Mouse (Mus musculus) E14TG2a.4 (cell line): ENCODE data around the gene Rab12.

Source experiments
- H3K27me3 ChIP-seq: 2 replicates; pipeline ENCODE4 v1.6.1; 2014; ENCODE audit warnings: low read length, control low read depth; ENCODE audit not compliant: insufficient read depth
- H3K36me3 ChIP-seq: 2 replicates; pipeline ENCODE4 v1.6.1; 2014; ENCODE audit warnings: low read length, control low read depth; ENCODE audit not compliant: insufficient read depth
- H3K4me1 ChIP-seq: replicated peaks from 2 replicates; pipeline ENCODE4 v1.6.1; 2014; ENCODE audit warnings: low read depth, low read length, control low read depth
- H3K4me3 ChIP-seq: replicated peaks from 2 replicates; pipeline ENCODE4 v1.5.1; 2014; ENCODE audit warnings: mild to moderate bottlenecking, low read length
- H3K9me3 ChIP-seq: 2 replicates; pipeline ENCODE4 v1.6.1; 2014; ENCODE audit warnings: low read length, control low read depth
- CTCF ChIP-seq: conservative IDR thresholded peaks from 2 replicates; pipeline ENCODE4 v1.5.1; 2014; ENCODE audit warnings: low read length
- NANOG ChIP-seq: IDR thresholded peaks from 2 replicates; pipeline ENCODE4 v1.6.1; 2014; ENCODE audit warnings: borderline replicate concordance, low read length, mixed read lengths
- POU5F1 ChIP-seq: IDR thresholded peaks from 2 replicates; pipeline ENCODE4 v1.6.1; 2014; ENCODE audit warnings: low read length, borderline replicate concordance

Rab12 gene

DNA sequence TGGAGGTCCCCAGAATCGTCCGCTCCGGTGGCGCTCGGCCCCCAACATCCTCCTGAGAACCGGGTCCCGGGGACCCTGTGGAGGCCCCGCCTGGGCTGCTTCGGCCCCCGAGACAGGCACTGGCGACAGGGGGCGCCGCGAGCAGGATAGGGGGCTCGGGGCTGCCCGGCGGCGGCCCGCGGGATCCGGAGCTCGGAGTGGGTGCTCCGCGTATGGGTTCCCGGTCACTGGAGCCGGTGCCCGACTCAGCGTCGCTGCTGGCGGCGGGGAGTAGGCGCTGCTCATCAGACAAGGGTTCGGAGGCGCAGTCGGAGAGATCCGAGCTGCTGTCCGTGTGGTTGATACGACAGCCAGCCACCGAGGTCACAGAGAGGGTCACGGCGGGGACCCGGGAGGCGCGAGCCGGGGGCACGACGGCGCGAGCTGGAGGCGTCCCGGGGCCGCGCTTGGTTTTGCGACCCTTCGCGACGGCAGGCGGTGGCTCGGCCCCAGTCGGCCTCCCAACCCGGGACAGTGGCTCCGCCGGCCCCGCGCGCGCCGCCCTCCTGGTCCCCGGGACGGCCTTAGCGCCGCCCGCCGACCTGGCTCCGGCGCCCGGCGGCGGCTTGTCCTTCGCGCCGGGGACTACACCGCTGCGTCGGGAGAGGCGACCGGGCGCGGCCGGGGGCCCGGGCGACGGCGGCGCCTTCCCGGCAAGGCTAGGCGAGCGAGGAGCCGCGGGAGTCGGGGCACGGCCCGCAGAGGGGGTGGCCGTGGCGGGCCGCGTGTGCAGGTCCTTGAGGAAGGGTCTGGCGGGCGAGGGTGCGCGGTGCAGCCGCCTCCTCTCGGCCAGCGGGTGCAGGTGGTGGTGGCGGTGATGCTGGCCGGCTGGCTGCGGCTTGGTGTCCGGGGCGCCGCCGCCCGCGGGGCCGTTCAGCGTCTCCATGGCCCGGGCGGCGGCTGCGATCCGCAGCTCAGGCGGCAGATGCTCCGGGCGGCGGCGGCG is 70.8 kb downstream of the Rab12 start:
- Histone ChIP-seq H3K4me3 (peak overlapping the region; percentile 90), H3K9me3 (no peaks in the 10 kb centered on the region), H3K36me3 (peaks cover 35% of the 10 kb centered on the region), H3K4me1 (peaks cover 80% of the 10 kb centered on the region), H3K27me3 (peaks cover 15% of the 10 kb centered on the region)
- TF ChIP-seq POU5F1 (no peak), NANOG (no peak), CTCF (no peak)

DNA sequence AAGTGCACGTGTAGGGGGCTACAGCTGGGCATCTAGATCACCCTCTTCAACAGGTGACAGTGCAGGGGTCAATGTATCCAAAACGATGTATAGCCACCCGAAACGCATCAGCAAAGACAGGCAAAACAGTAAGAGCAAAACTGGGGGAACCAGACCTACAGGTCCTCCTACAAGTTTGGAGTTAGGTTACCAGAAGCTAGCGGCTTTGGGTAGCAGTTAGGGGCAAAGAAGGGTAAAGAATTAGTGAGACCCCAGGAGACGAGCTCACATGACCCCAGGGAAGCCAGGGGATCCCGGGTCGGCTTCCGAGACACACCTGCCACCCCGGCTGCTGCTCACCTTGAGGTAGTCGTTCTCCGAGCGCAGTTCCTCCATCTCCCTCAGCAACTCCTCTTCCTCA is 71.6 kb downstream of the Rab12 start:
- Histone ChIP-seq H3K36me3 (peaks cover 42% of the 10 kb centered on the region), H3K9me3 (no peaks in the 10 kb centered on the region), H3K4me1 (peaks cover 83% of the 10 kb centered on the region), H3K4me3 (peak overlapping the region; percentile 90), H3K27me3 (peaks cover 15% of the 10 kb centered on the region)
- TF ChIP-seq NANOG (no peak), CTCF (no peak), POU5F1 (no peak)

- peak overlapping the region; percentile 90 for H3K4me3 ChIP-seq
- peaks cover 49% of the 10 kb centered on the region for H3K36me3 ChIP-seq
- no peak for TF ChIP-seq NANOG
- no peak for TF ChIP-seq CTCF
- TF ChIP-seq POU5F1 = no peak
- H3K9me3 ChIP-seq = no peaks in the 10 kb centered on the region
- H3K4me1 ChIP-seq = peaks cover 83% of the 10 kb centered on the region
- H3K27me3 ChIP-seq = peaks cover 15% of the 10 kb centered on the region
Measured at GRCm38 (mm10) chr17:66447007-66447312, 72.6 kb downstream of the Rab12 start.

DNA sequence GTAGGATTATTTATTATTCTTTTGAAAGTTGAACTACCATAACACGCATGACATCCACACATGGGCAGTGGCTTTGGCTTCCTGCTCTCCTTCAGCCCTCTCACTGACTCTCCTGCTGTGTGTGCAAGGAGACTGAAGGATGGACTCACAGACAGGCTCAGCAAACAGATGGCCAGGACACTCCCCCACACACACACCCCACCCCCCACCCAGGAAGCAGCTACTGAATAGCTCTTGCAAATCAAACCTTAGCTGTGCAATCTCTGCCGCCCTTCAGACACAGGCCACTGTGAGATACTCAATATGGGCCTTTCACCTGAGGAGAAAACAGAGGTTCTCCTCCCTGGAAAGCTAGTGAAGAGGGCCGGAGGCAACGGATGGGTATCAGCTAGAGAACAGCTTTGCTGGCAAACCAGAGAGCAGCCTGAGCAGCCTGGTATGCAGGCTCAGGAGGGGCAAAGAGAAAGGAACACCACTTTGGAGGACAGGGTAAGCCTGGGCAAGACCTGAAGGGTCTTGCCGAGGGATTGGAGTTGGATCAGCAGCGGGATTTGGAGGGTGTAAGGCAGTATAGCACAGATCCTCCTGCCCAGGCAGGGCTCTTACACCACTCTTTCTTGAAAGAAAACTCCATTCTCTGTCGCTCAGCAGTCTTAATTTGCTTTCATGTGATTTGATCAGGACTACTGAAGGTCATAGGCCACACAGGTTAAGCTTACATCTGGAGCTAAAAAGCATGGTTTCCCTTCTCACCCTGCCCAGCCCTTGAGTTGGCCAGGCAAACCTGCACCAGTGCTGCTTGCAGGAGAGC is 73.1 kb downstream of the Rab12 start:
- peaks cover 49% of the 10 kb centered on the region for H3K36me3 ChIP-seq
- peak overlapping the region; percentile 90 for H3K4me3 ChIP-seq
- peaks cover 84% of the 10 kb centered on the region for H3K4me1 ChIP-seq
- no peaks in the 10 kb centered on the region for H3K9me3 ChIP-seq
- peaks cover 15% of the 10 kb centered on the region for H3K27me3 ChIP-seq
- TF ChIP-seq POU5F1 (no peak), CTCF (no peak), NANOG (no peak)
